Mouse (Mus musculus) monocyte, adult 5-6 weeks (primary cell): Measurements from ENCODE around the gene Dnajb14. TPM values are rescaled to one million over a fixed set of nuclear protein-coding genes. Genes with fewer than 3 reads are reported as not detected.

ENCODE experiments used
- ATAC-seq: fragments of 153-309, 156-312 bp; replicated peaks from 2 replicates; pipeline ENCODE4 v1.8.0; 2017; ENCODE audit warnings: mild to moderate bottlenecking; ENCODE audit not compliant: low TSS enrichment, insufficient number of reproducible peaks, severe bottlenecking, poor library complexity, low FRiP score
- total RNA-seq: library from RNA; stranded (forward); fragments of 200-1000, 200-491, 200-594 nt; gene quantifications from 3 replicates; pipeline ENCODE4 v1.2.3, GENCODE M21; 2017

The Dnajb14 gene
- 14.1 to 21.8 TPM (median 15.1 TPM) in 3 replicates for total RNA-seq

DNA sequence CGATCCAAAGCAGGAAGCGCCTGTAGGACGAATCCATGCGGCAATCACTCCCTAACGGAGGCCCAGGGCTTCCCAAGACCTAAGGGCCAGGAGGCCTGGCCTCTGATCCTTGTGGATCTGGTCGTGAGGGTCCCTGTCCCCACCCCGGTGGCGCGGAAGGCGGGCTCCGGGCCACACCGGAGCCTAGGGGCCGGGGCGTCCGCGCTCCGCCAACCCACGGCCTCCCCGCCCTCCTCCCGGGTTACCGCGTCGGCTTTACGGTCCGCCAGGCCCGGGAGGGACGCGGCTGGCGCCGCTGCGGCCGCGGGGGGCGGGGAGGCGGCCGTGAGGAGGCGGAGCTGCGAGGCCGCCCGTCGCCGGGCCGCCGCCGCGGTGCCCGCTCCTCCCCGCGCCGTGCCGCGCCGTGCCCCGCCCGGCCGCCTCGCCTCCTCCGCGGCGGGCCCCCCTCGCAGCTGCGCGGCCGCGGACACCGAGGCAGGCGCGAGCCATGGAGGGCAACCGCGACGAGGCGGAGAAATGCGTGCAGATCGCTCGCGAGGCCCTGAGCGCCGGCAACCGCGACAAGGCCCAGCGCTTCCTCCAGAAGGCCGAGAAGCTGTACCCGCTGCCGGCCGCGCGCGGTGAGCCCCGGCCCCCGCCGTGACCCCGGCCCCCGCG, at the start of gene Dnajb14:
TSS of gene Dnajb14 (plus strand) at position 239 of the 657 bp plus-strand sequence.
- no peak for ATAC-seq

DNA sequence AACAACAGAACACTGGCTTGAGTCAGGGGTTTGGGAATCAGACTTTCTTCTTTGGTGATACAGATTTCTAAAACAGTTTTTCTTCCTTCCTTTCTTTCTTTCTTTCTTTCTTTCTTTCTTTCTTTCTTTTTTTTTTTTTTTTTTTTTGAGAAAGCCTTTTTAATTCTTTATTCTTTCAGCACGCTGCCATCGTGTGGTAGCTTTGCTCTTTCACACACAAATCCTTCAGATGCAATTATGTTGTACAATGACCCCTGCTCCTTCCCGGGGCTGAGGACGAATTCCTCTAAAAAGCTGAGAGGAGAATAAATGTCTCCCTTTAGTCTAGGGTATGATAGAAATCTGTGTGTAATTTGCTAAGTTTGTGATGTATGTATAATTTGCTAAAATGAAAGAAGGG, 48.8 kb upstream of the Dnajb14 start:
- ATAC-seq: no peak

GRCm38 (mm10) chr3:137820688-137821467, 46.6 kb upstream of the Dnajb14 start:
- peak; percentile 15 for ATAC-seq

DNA sequence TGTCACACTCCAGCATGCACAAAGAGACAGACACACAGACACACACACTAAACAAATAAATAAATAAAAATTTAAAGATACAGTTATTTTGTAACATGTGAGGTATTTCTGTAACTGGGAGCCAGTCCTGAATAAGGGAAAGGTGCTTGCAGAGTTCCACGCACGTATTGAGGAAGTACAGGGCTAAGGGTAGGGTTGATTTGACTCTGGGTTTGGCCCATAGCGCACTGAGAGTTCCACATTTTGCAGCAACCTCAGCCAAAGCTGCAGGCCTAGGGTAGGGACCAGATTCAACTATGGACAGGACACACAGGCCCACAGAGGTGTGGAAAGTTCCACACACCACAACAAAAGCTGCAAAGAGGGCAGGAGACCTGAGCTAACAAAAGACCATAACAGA, 44.2 kb upstream of the Dnajb14 start:
- peak; percentile 79 for ATAC-seq

DNA sequence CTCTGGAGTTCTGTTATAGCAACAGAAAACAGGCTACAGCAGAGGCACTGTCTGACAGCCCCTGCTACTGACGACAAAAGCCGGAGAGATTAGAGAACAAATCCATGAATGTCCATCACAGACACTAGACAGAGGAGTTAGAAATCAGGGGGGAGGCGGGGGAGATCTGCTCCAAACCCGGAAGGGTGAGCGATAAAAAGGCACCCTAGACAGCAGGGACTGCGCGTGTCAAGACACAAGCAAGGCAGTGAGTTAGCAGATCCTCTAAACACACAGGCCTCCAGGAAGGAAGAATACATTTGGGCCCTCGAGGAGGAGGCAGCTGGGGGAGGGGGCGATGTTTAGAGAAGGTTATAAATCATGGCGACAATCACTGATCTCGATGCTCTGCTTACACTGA, 39.8 kb upstream of the Dnajb14 start:
- ATAC-seq: no peak

DNA sequence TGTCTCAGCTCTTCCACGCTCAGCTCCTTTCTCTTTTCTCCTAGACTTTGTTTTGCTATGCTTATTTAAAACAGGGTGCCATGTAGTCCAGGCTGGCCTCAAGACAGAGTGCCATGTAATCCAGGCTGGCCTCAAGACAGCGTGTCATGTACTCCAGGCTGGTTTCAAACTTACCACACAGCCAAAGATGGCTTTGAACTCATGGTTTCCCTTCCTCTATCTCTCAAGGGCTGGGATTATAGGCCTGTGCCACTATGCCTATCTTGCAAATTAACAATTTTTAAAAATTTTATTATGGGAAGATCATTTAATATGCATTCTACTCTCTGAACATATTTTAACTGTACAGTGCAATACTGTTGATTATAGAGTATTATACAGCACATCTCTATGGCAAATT, 36.3 kb upstream of the Dnajb14 start:
- ATAC-seq: no peak

DNA sequence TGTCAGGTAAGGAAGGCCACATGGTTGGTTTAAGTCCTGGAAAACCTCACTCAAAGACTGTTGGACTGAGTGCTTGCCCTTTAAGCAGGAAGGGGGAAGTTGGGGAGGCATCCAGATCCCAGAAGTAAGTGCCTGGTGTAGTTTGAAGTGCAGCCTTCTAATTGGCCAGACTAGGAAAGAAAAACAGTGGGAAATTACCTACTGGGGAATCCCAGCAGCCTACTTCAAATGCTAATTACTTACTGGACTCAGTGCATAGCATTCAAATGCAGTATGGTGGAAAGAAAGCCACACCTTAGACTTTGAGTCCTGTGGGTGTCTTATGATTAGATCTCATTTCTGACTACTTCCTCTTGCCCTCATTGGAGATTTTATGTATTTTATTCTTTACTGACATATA, 34.3 kb upstream of the Dnajb14 start:
- peak; percentile 22; the same call in 1 of the 2 replicates for ATAC-seq

GRCm38 (mm10) chr3:137833698-137834097, 33.8 kb upstream of the Dnajb14 start:
- no peak for ATAC-seq

DNA sequence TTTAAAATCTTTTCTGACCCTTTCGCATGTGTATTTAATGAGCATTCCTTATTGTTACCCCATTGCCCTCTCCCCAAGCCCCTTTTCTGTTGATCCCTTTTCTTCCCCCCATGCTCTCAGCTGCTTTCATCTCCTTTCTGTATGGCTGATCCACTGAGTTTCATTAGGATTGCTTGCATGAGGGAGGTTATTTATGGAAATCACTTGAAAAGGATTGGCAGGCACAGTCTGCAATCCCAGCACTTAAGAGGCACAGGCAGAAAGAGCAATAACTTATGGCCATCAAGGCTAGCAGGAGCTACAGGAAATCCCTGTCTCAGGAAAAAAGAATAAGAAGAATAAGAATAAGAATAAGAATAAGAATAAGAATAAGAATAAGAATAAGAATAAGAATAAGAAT, 30.9 kb upstream of the Dnajb14 start:
- ATAC-seq: no peak

- ATAC-seq: no peak
Measured at GRCm38 (mm10) chr3:137838160-137838559, 29.3 kb upstream of the Dnajb14 start.

- no peak for ATAC-seq
Measured at GRCm38 (mm10) chr3:137842944-137843343, 24.5 kb upstream of the Dnajb14 start.

GRCm38 (mm10) chr3:137844263-137844662, 23.2 kb upstream of the Dnajb14 start:
- ATAC-seq: no peak

GRCm38 (mm10) chr3:137846552-137846951, 20.9 kb upstream of the Dnajb14 start:
- ATAC-seq: peak; percentile 61; the same call in 1 of the 2 replicates

GRCm38 (mm10) chr3:137848354-137848753, 19.1 kb upstream of the Dnajb14 start:
- peak; percentile 90 for ATAC-seq

GRCm38 (mm10) chr3:137849697-137850096, 17.8 kb upstream of the Dnajb14 start:
- no peak for ATAC-seq

DNA sequence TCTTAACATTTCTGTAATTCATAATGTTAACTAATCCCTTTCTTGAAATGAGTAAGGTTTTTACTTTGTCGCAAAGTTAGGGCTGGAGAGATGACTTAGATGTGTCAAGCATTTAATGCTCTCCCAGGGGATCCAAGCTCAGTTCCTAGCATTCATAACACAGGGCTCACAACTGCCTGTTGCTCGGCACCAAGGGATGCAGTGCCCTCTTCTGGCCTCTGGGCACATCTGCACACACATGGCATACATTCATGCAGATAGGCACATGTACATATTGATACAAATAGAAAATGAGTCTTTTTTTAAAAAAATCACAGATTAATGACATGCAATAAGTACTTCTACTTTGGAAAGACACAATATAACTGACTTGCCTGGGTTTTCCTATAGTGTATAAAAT, 16.3 kb upstream of the Dnajb14 start:
- no peak for ATAC-seq

DNA sequence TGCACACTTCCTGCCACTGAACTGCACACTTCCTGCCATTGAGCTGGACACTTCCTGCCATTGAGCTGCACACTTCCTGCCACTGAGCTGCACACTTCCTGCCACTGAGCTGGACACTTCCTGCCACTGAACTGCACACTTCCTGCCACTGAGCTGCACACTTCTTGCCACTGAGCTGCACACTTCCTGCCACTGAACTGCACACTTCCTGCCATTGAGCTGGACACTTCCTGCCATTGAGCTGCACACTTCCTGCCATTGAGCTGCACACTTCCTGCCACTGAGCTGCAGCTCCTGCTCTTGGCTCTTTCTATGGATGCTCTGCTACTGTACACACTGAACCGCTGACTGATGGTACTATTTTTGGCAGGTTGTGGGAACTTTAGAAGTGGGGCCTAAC, 14.5 kb upstream of the Dnajb14 start:
- peak; percentile 34; the same call in 1 of the 2 replicates for ATAC-seq

DNA sequence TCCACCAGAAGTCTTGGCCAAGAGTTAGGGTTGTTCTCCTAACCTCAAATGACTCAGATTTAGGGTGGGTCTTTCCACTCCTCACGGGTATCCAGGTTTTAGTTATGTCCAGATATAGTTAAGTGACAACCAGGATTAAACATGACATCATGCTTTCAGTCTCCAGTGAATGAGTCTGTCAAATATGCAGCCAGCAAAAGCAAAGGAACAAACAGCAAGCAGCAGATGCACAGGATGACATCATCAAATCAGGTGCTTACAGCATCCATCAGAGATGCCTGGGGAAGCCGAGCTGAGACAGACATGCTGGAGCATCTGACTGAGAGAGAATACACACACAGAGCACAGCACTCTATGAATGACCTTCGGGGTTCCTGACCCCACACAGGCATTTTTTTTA, 12.1 kb upstream of the Dnajb14 start:
- ATAC-seq: no peak

GRCm38 (mm10) chr3:137856061-137856460, 11.4 kb upstream of the Dnajb14 start:
- no peak for ATAC-seq
